Mouse (Mus musculus) olfactory bulb, adult 2 months (tissue): ENCODE data around the gene Rhno1.

Experiments
- CTCF ChIP-seq: fragments of 200-500 bp; IDR thresholded peaks from 2 replicates; pipeline ENCODE4 v1.5.1; 2012; ENCODE audit warnings: low read depth, mild to moderate bottlenecking, low read length, moderate library complexity; ENCODE audit not compliant: insufficient read depth
- POLR2A ChIP-seq: fragments of 200-500 bp; IDR thresholded peaks from 2 replicates; pipeline ENCODE4 v1.6.1; 2012; ENCODE audit warnings: mild to moderate bottlenecking, low read depth, low read length, moderate library complexity; ENCODE audit not compliant: insufficient read depth

DNA sequence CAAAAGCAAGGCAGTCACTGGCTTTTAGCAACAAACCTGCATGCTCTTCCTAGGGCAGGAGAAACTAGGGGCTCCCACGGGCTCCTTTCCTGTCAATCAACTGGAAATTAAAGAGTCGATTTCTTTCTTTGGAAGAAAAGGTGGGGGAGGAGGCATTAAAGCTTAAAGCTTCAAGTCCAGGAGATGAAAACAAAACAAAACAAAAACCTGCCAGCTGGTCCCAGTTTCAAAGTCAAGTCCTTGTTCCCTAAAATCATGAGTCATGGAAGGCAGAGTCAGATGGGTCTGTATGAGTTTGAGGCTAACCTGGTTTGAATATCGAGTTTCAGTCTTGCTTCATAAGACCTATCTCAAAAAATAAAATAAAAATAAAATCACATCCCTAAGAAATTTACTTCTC is 8.6 kb downstream of the Rhno1 start:
- TF ChIP-seq POLR2A: no peak
- TF ChIP-seq CTCF: no peak
